Mouse (Mus musculus) kidney, embryonic 16.5 days (tissue): ENCODE data around the gene Gjb3. TPM values are rescaled to one million over a fixed set of nuclear protein-coding genes. Genes with fewer than 3 reads are reported as not detected.

ENCODE experiments used
- ATAC-seq: fragments of 200-750 bp; cut with Nextera tagmentation; 2 replicates; pipeline ENCODE4 v1.8.0; 2017; ENCODE audit warnings: moderate TSS enrichment; ENCODE audit not compliant: low FRiP score, low TSS enrichment
- H3K27ac ChIP-seq: fragments of 300-500 bp; sonication (generic); 2 replicates; pipeline ENCODE4 v1.5.1; 2014; ENCODE audit warnings: low read length
- H3K27me3 ChIP-seq: fragments of 300-500 bp; sonication (generic); 2 replicates; pipeline ENCODE4 v1.6.1; 2014; ENCODE audit warnings: low read length, control low read depth, mixed read lengths; ENCODE audit not compliant: insufficient read depth
- H3K36me3 ChIP-seq: fragments of 300-500 bp; sonication (generic); 2 replicates; pipeline ENCODE4 v1.6.1; 2014; ENCODE audit warnings: low read length, control low read depth, mixed read lengths; ENCODE audit not compliant: insufficient read depth
- H3K4me1 ChIP-seq: fragments of 300-500 bp; sonication (generic); 2 replicates; pipeline ENCODE4 v1.6.1; 2014; ENCODE audit warnings: low read length, control low read depth, mixed read lengths; ENCODE audit not compliant: insufficient read depth
- H3K4me2 ChIP-seq: fragments of 300-500 bp; sonication (generic); replicated peaks from 2 replicates; pipeline ENCODE4 v1.6.1; 2014; ENCODE audit warnings: low read depth, low read length
- H3K4me3 ChIP-seq: fragments of 300-500 bp; sonication (generic); 2 replicates; pipeline ENCODE4 v1.5.1; 2014; ENCODE audit warnings: mild to moderate bottlenecking, low read length
- H3K9ac ChIP-seq: fragments of 300-500 bp; sonication (generic); replicated peaks from 2 replicates; pipeline ENCODE4 v1.6.1; 2014; ENCODE audit warnings: low read length
- H3K9me3 ChIP-seq: fragments of 300-500 bp; sonication (generic); 2 replicates; pipeline ENCODE4 v1.6.1; 2016; ENCODE audit warnings: low read length, control low read depth
- WGBS: fragments of 180-500 bp; shearing (Covaris S2); extraction: QIAGEN DNeasy Blood & Tissue Kit; methylation state at CpG from one replicate; pipeline ENCODE4 v1.1.7; 2014; 5-methylcytosine and 5-hydroxymethylcytosine counted together
- polyA plus RNA-seq: library from polyadenylated mRNA; unstranded; fragments of >200 nt; fragmentation: Nextera tagmentation; extraction: Ambion mirVana; gene quantifications from 2 replicates; pipeline ENCODE4 v1.2.1, GENCODE M21; 2015

The Gjb3 gene
- polyA plus RNA-seq, 1 experiment from 2014 or later, result 1.3 TPM

- WGBS, result 25% methylated on average over 5 of the region's 5 CpGs
- no peak overlapping the region for H3K4me3 ChIP-seq
- no peak for ATAC-seq
Measured at GRCm38 (mm10) chr4:127365433-127365832, 34.8 kb upstream of the Gjb3 start.

GRCm38 (mm10) chr4:127364431-127364830 lies 33.8 kb upstream of the Gjb3 start:
- Histone ChIP-seq H3K4me2 (no peak overlapping the region), H3K9me3 (no peaks in the 10 kb centered on the region), H3K4me1 (no peaks in the 10 kb centered on the region), H3K4me3 (no peak overlapping the region), H3K27me3 (no peaks in the 10 kb centered on the region), H3K27ac (no peak overlapping the region), H3K9ac (no peak overlapping the region), H3K36me3 (no peaks in the 10 kb centered on the region)
- no peak for ATAC-seq
- WGBS, result 39% methylated on average over 6 of the region's 6 CpGs

More at GRCm38 (mm10) chr4:127365433-127365832, 34.8 kb upstream of the Gjb3 start:
- no peak overlapping the region for H3K27ac ChIP-seq
- H3K27me3 ChIP-seq, result no peaks in the 10 kb centered on the region
- H3K4me2 ChIP-seq, result no peak overlapping the region
- H3K9me3 ChIP-seq, result no peaks in the 10 kb centered on the region
- no peaks in the 10 kb centered on the region for H3K36me3 ChIP-seq
- no peak overlapping the region for H3K9ac ChIP-seq
- H3K4me1 ChIP-seq, result no peaks in the 10 kb centered on the region

GRCm38 (mm10) chr4:127363331-127363730 lies 32.7 kb upstream of the Gjb3 start:
- Histone ChIP-seq H3K4me3 (no peak overlapping the region), H3K9ac (no peak overlapping the region), H3K27ac (no peak overlapping the region), H3K9me3 (no peaks in the 10 kb centered on the region), H3K36me3 (no peaks in the 10 kb centered on the region), H3K4me1 (no peaks in the 10 kb centered on the region), H3K4me2 (no peak overlapping the region), H3K27me3 (no peaks in the 10 kb centered on the region)
- no peak for ATAC-seq
- 68% methylated on average over 4 of the region's 4 CpGs for WGBS

- H3K9ac ChIP-seq, result no peak overlapping the region
- H3K27ac ChIP-seq, result no peak overlapping the region
- H3K9me3 ChIP-seq, result no peaks in the 10 kb centered on the region
- ATAC-seq, result no peak
- peaks cover 3% of the 10 kb centered on the region; the same call in 1 of the 2 replicates for H3K4me1 ChIP-seq
- no peak overlapping the region for H3K4me3 ChIP-seq
- no peaks in the 10 kb centered on the region for H3K36me3 ChIP-seq
- no peak overlapping the region for H3K4me2 ChIP-seq
- WGBS, result 86% methylated on average over 3 of the region's 3 CpGs
- H3K27me3 ChIP-seq, result no peaks in the 10 kb centered on the region
Measured at GRCm38 (mm10) chr4:127362520-127362919, 31.9 kb upstream of the Gjb3 start.

- Histone ChIP-seq H3K27ac (no peak within 1 kb of the TSS), H3K9ac (peak within 1 kb of the TSS; percentile 18; the same call in 1 of the 2 replicates), H3K4me1 (peaks cover 11% of the 10 kb centered on the region), H3K4me2 (peak within 1 kb of the TSS; percentile 43), H3K36me3 (no peaks in the 10 kb centered on the region), H3K27me3 (no peaks in the 10 kb centered on the region), H3K9me3 (no peaks in the 10 kb centered on the region), H3K4me3 (no peak within 1 kb of the TSS)
- peak; percentile 80; the same call in 1 of the 2 replicates for ATAC-seq
- WGBS, result 27% methylated on average over 5 of the region's 5 CpGs
Measured at GRCm38 (mm10) chr4:127358018-127358417, 27.4 kb upstream of the Gjb3 start, which contains the start of gene Gjb5. Gene Gjb5 (minus strand): TSS chr4:127358181.

GRCm38 (mm10) chr4:127354506-127355485 lies 24.2 kb upstream of the Gjb3 start:
- H3K36me3 ChIP-seq, result no peaks in the 10 kb centered on the region
- H3K27me3 ChIP-seq, result no peaks in the 10 kb centered on the region
- 35% methylated on average over 15 of the region's 15 CpGs for WGBS
- H3K4me2 ChIP-seq, result no peak overlapping the region
- ATAC-seq, result peak; percentile 25; the same call in 1 of the 2 replicates
- peak overlapping the region; percentile 59 for H3K27ac ChIP-seq
- H3K9ac ChIP-seq, result no peak overlapping the region
- H3K4me1 ChIP-seq, result peaks cover 11% of the 10 kb centered on the region
- H3K9me3 ChIP-seq, result no peaks in the 10 kb centered on the region
- no peak overlapping the region for H3K4me3 ChIP-seq

GRCm38 (mm10) chr4:127353951-127354438 lies 23.4 kb upstream of the Gjb3 start, which contains the start of gene Gjb4:
Gene Gjb4 (minus strand): TSS chr4:127354081.
- H3K9ac ChIP-seq, result no peak within 1 kb of the TSS
- no peak within 1 kb of the TSS for H3K4me2 ChIP-seq
- H3K27me3 ChIP-seq, result no peaks in the 10 kb centered on the region
- peak within 1 kb of the TSS; percentile 59 for H3K27ac ChIP-seq
- H3K4me1 ChIP-seq, result peaks cover 11% of the 10 kb centered on the region
- H3K36me3 ChIP-seq, result no peaks in the 10 kb centered on the region
- H3K4me3 ChIP-seq, result no peak within 1 kb of the TSS
- no peaks in the 10 kb centered on the region for H3K9me3 ChIP-seq
- WGBS, result 43% methylated on average over 8 of the region's 8 CpGs
- no peak for ATAC-seq

GRCm38 (mm10) chr4:127352594-127352993 lies 21.9 kb upstream of the Gjb3 start:
- WGBS, result 50% methylated on average over 1 of the region's 1 CpGs
- H3K9ac ChIP-seq, result no peak overlapping the region
- no peak overlapping the region for H3K27ac ChIP-seq
- no peaks in the 10 kb centered on the region for H3K9me3 ChIP-seq
- H3K36me3 ChIP-seq, result no peaks in the 10 kb centered on the region
- H3K27me3 ChIP-seq, result no peaks in the 10 kb centered on the region
- H3K4me2 ChIP-seq, result no peak overlapping the region
- H3K4me1 ChIP-seq, result peaks cover 8% of the 10 kb centered on the region
- no peak for ATAC-seq
- no peak overlapping the region for H3K4me3 ChIP-seq

- Histone ChIP-seq H3K4me3 (no peak overlapping the region), H3K4me1 (peaks cover 8% of the 10 kb centered on the region), H3K9ac (no peak overlapping the region), H3K27me3 (no peaks in the 10 kb centered on the region), H3K27ac (no peak overlapping the region), H3K36me3 (no peaks in the 10 kb centered on the region), H3K4me2 (no peak overlapping the region), H3K9me3 (no peaks in the 10 kb centered on the region)
- ATAC-seq, result no peak
- WGBS, result 60% methylated on average over 4 of the region's 4 CpGs
Measured at GRCm38 (mm10) chr4:127349560-127350300, 19.1 kb upstream of the Gjb3 start.
